Mouse (Mus musculus): ENCODE data around the gene Mgat3.
A peak's percentile ranks its signal among the peaks of the same experiment; 100 is the strongest.

The Mgat3 gene

GRCm38 (mm10) chr15:80225208-80225607 is 51.7 kb downstream of the Mgat3 start:
- no peaks in the 10 kb centered on the region for H3K9me3 ChIP-seq (ENCODE audit: low read length)
- peak; percentile 81 for TF ChIP-seq CTCF (conservative IDR thresholded peaks at IDR 0.05; ENCODE audit: low read length)
- no peak for TF ChIP-seq NANOG (IDR thresholded peaks at IDR 0.05; ENCODE audit: borderline replicate concordance, low read length)
- H3K4me3 ChIP-seq (replicated peaks; ENCODE audit: low read length) = 0 out of 2 replicates have a peak overlapping the region, but pooled peaks have one; percentile 8
- H3K36me3 ChIP-seq (ENCODE audit: insufficient read depth, low read length) = no peaks in the 10 kb centered on the region
- no peaks in the 10 kb centered on the region for H3K27me3 ChIP-seq (ENCODE audit: insufficient read depth, low read length)
- H3K4me1 ChIP-seq (replicated peaks; ENCODE audit: low read depth, low read length) = peaks cover 56% of the 10 kb centered on the region

- peaks cover 56% of the 10 kb centered on the region for H3K4me1 ChIP-seq (replicated peaks; ENCODE audit: low read depth, low read length)
- H3K36me3 ChIP-seq (ENCODE audit: insufficient read depth, low read length) = no peaks in the 10 kb centered on the region
- no peaks in the 10 kb centered on the region for H3K27me3 ChIP-seq (ENCODE audit: insufficient read depth, low read length)
- no peak overlapping the region for H3K4me3 ChIP-seq (replicated peaks; ENCODE audit: low read length)
- TF ChIP-seq NANOG (IDR thresholded peaks at IDR 0.05; ENCODE audit: borderline replicate concordance, low read length) (no peak), POU5F1 (IDR thresholded peaks at IDR 0.05; ENCODE audit: borderline replicate concordance, low read length) (no peak), CTCF (conservative IDR thresholded peaks at IDR 0.05; ENCODE audit: low read length) (peak; percentile 35)
- no peaks in the 10 kb centered on the region for H3K9me3 ChIP-seq (ENCODE audit: low read length)
Observed at GRCm38 (mm10) chr15:80225796-80226195, 52.3 kb downstream of the Mgat3 start.

DNA sequence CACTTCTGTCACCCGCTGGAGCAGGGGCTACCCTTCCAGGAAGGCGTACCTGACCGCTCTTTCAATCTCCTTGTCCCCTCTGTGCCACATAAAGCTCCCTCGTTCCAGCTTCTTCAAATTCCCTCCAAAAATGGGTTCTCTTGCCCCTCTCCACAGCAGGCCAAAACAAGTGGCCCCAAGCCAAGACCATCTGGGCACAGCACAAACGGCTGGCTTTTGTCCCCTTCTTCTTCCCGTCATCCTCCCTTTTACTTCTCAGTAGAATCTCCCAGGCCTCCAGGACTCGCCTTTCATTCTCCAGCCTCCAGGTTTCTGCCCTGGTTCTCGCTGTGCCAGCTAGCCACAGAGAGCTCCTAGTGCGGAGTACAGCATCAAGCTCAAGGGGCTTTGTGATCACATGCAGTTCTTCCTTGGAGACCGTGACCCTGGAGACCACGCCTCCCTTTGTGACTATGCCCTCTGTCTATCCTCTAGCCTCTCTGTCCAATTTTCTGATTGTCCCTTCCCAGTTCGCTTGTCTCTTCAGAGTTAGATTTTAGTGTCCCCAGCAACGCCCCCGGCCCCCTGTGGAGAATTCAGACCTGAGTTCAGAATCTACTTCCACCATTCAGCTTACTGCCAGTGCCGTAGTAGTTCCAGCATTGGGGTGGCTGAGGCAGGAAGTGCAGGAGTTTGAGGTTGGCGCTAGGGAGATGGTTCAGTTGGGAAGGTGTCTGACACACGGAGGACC is 54.7 kb downstream of the Mgat3 start:
- TF ChIP-seq POU5F1 (IDR thresholded peaks at IDR 0.05; ENCODE audit: borderline replicate concordance, low read length) (no peak), NANOG (IDR thresholded peaks at IDR 0.05; ENCODE audit: borderline replicate concordance, low read length) (no peak), CTCF (conservative IDR thresholded peaks at IDR 0.05; ENCODE audit: low read length) (no peak)

GRCm38 (mm10) chr15:80232331-80232730 is 58.8 kb downstream of the Mgat3 start:
- Histone ChIP-seq H3K27me3 (ENCODE audit: insufficient read depth, low read length) (no peaks in the 10 kb centered on the region), H3K4me3 (replicated peaks; ENCODE audit: low read length) (no peak overlapping the region), H3K36me3 (ENCODE audit: insufficient read depth, low read length) (peaks cover 23% of the 10 kb centered on the region), H3K4me1 (replicated peaks; ENCODE audit: low read depth, low read length) (peaks cover 81% of the 10 kb centered on the region), H3K9me3 (ENCODE audit: low read length) (no peaks in the 10 kb centered on the region)
- no peak for TF ChIP-seq NANOG (IDR thresholded peaks at IDR 0.05; ENCODE audit: borderline replicate concordance, low read length)
- TF ChIP-seq CTCF (conservative IDR thresholded peaks at IDR 0.05; ENCODE audit: low read length) = no peak
- TF ChIP-seq POU5F1 (IDR thresholded peaks at IDR 0.05; ENCODE audit: borderline replicate concordance, low read length) = no peak

More for the DNA sequence above, 54.7 kb downstream of the Mgat3 start:
- Histone ChIP-seq H3K36me3 (ENCODE audit: insufficient read depth, low read length) (no peaks in the 10 kb centered on the region), H3K4me3 (replicated peaks; ENCODE audit: low read length) (peak overlapping the region; percentile 56), H3K27me3 (ENCODE audit: insufficient read depth, low read length) (no peaks in the 10 kb centered on the region), H3K4me1 (replicated peaks; ENCODE audit: low read depth, low read length) (peaks cover 66% of the 10 kb centered on the region), H3K9me3 (ENCODE audit: low read length) (no peaks in the 10 kb centered on the region)

DNA sequence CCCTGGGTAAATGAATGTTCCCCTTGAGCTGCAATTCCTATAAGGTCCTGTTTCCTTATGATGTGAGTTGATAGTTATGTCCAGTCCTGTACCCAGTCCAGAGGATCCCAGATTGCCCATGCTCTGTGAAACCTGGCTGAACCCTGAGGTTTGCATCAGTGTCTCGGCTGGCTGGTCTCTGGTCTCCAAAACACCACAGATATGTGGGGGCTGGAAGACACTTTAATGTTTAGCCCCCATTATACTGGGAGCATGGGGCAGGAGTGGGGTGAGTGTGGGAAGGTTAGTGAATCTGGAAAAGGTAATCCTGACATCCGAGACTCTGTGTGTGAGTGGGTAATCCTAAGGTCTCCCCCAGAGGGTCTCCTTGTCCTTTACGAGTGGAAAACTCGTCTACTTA is 59.5 kb downstream of the Mgat3 start:
- Histone ChIP-seq H3K9me3 (ENCODE audit: low read length) (no peaks in the 10 kb centered on the region), H3K4me1 (replicated peaks; ENCODE audit: low read depth, low read length) (peaks cover 78% of the 10 kb centered on the region), H3K4me3 (replicated peaks; ENCODE audit: low read length) (peak overlapping the region; percentile 59), H3K27me3 (ENCODE audit: insufficient read depth, low read length) (no peaks in the 10 kb centered on the region), H3K36me3 (ENCODE audit: insufficient read depth, low read length) (peaks cover 31% of the 10 kb centered on the region)
- TF ChIP-seq NANOG (IDR thresholded peaks at IDR 0.05; ENCODE audit: borderline replicate concordance, low read length) = no peak
- TF ChIP-seq CTCF (conservative IDR thresholded peaks at IDR 0.05; ENCODE audit: low read length) = no peak
- TF ChIP-seq POU5F1 (IDR thresholded peaks at IDR 0.05; ENCODE audit: borderline replicate concordance, low read length) = no peak

DNA sequence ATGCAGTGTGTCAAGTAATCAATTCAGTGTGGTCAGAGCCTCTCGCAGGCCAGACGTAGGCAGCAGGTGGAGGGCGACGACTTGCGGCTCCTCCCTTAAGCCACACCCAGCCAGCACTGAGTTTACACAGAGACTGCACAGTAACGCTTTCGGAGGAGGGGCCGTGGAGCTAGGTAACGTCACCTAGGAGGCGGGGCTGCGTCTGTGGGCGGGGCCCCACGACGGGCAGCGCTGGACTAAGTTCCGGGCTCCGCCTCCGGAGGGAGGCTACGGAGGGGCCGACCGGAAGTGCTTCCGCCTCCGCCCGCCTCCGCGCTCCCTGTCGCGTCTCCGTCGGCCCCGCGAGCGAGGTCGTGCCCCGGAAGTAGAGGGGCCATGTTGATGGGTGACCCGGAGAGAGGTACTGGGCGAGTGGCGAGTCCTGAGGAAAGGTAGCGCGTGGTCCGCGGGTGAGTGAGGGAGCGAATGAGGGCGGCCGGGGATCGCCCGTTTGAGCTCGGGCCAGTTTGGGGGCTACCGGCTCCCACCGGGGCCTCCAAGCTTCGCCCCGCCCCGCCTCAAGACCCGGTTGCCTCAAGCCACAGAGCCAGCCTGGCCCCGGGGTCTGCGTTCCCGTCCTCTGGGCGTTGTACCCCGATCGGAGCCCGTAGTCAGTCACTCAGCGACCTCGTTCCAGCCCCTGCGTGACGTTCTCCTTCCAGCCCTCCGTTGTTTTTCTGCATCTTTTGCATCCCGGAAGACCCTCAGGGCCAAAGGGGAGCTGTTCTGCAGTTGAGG is 60.4 kb downstream of the Mgat3 start, which contains the start of gene Mief1:
Gene Mief1 (plus strand): TSS at position 286 of the 777 bp plus-strand sequence.
- Histone ChIP-seq H3K27me3 (ENCODE audit: insufficient read depth, low read length) (no peaks in the 10 kb centered on the region), H3K36me3 (ENCODE audit: insufficient read depth, low read length) (peaks cover 39% of the 10 kb centered on the region), H3K9me3 (ENCODE audit: low read length) (no peaks in the 10 kb centered on the region), H3K4me3 (replicated peaks; ENCODE audit: low read length) (peak within 1 kb of the TSS; percentile 97), H3K4me1 (replicated peaks; ENCODE audit: low read depth, low read length) (peaks cover 74% of the 10 kb centered on the region)
- no peak for TF ChIP-seq CTCF (conservative IDR thresholded peaks at IDR 0.05; ENCODE audit: low read length)
- no peak for TF ChIP-seq NANOG (IDR thresholded peaks at IDR 0.05; ENCODE audit: borderline replicate concordance, low read length)
- no peak for TF ChIP-seq POU5F1 (IDR thresholded peaks at IDR 0.05; ENCODE audit: borderline replicate concordance, low read length)

DNA sequence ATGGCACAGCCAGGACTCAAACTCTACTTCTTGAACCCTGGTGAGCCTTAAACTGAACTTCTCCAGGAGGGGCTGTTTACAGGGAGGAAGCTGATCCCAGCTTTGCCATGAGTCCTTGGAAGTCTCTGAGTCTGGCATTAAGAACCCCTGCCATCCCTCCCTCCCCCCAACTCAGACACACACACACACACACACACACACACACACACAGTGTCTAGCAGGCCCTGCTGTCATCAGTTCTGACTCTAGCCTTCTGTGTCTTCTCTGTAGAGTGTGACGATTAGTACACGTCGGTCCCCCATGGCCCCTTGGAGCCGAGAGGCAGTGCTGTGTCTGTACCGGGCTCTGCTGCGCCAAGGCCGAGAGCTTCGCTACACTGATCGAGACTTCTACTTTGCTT is 62.0 kb downstream of the Mgat3 start, which contains the start of gene AC140267.1:
Gene AC140267.1 (plus strand): TSS at position 301 of the 400 bp plus-strand sequence.
- no peak for TF ChIP-seq POU5F1 (IDR thresholded peaks at IDR 0.05; ENCODE audit: borderline replicate concordance, low read length)
- no peak for TF ChIP-seq CTCF (conservative IDR thresholded peaks at IDR 0.05; ENCODE audit: low read length)
- no peak for TF ChIP-seq NANOG (IDR thresholded peaks at IDR 0.05; ENCODE audit: borderline replicate concordance, low read length)
- Histone ChIP-seq H3K9me3 (ENCODE audit: low read length) (no peaks in the 10 kb centered on the region), H3K36me3 (ENCODE audit: insufficient read depth, low read length) (peaks cover 49% of the 10 kb centered on the region), H3K4me1 (replicated peaks; ENCODE audit: low read depth, low read length) (peaks cover 58% of the 10 kb centered on the region), H3K27me3 (ENCODE audit: insufficient read depth, low read length) (no peaks in the 10 kb centered on the region), H3K4me3 (replicated peaks; ENCODE audit: low read length) (peak within 1 kb of the TSS; percentile 97)

DNA sequence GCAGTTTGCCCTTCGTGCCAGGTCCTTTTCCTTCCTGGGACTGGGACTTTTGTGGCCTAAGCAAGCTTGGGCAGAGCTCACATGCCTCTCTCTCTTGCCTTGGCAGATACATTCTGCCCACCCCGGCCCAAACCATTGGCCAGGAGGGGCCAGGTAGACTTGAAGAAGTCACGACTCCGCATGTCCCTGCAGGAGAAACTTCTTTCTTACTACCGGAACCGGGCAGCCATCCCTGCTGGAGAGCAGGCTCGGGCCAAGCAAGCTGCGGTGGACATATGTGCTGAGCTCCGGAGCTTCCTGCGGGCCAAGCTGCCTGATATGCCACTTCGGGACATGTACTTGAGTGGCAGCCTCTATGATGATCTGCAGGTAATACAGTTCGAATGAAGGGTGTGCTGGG is 74.6 kb downstream of the Mgat3 start:
- H3K36me3 ChIP-seq (ENCODE audit: insufficient read depth, low read length) = peaks cover 98% of the 10 kb centered on the region
- H3K9me3 ChIP-seq (ENCODE audit: low read length) = no peaks in the 10 kb centered on the region
- peaks cover 21% of the 10 kb centered on the region for H3K4me1 ChIP-seq (replicated peaks; ENCODE audit: low read depth, low read length)
- no peak for TF ChIP-seq NANOG (IDR thresholded peaks at IDR 0.05; ENCODE audit: borderline replicate concordance, low read length)
- no peak for TF ChIP-seq POU5F1 (IDR thresholded peaks at IDR 0.05; ENCODE audit: borderline replicate concordance, low read length)
- no peak for TF ChIP-seq CTCF (conservative IDR thresholded peaks at IDR 0.05; ENCODE audit: low read length)
- H3K4me3 ChIP-seq (replicated peaks; ENCODE audit: low read length) = no peak overlapping the region
- H3K27me3 ChIP-seq (ENCODE audit: insufficient read depth, low read length) = no peaks in the 10 kb centered on the region
